Mouse (Mus musculus) ES-Bruce4 (cell line): ENCODE data around the gene Hrh1. TPM values are rescaled to one million over a fixed set of nuclear protein-coding genes. Genes with fewer than 3 reads are reported as not detected.

ENCODE experiments used
- H3K27ac ChIP-seq: 2 replicates; pipeline ENCODE4 v1.5.1; 2012; ENCODE audit warnings: low read length, inconsistent platforms; ENCODE audit not compliant: insufficient read depth
- H3K27me3 ChIP-seq: 2 replicates; pipeline ENCODE4 v1.6.1; 2012; ENCODE audit warnings: mild to moderate bottlenecking, low read length, inconsistent platforms; ENCODE audit not compliant: control insufficient read depth, poor library complexity, insufficient read depth, severe bottlenecking
- H3K36me3 ChIP-seq: 2 replicates; pipeline ENCODE4 v1.6.1; 2012; ENCODE audit warnings: inconsistent platforms, mild to moderate bottlenecking, low read length, moderate library complexity; ENCODE audit not compliant: control insufficient read depth, poor library complexity, insufficient read depth, severe bottlenecking
- H3K4me1 ChIP-seq: one replicate; pipeline ENCODE4 v1.8.1; 2011; ENCODE audit warnings: low read length; ENCODE audit not compliant: control insufficient read depth, insufficient read depth
- H3K4me3 ChIP-seq: 2 replicates; pipeline ENCODE4 v1.5.1; 2011; ENCODE audit warnings: low read depth, mild to moderate bottlenecking, low read length
- H3K9ac ChIP-seq: 2 replicates; pipeline ENCODE4 v1.6.1; 2012; ENCODE audit warnings: low read depth, mild to moderate bottlenecking, inconsistent platforms; ENCODE audit not compliant: poor library complexity, severe bottlenecking
- H3K9me3 ChIP-seq: replicated peaks from 2 replicates; pipeline ENCODE4 v1.6.1; 2012; ENCODE audit warnings: mild to moderate bottlenecking, low read length, inconsistent platforms; ENCODE audit not compliant: control insufficient read depth, poor library complexity, insufficient read depth, severe bottlenecking
- CTCF ChIP-seq: IDR thresholded peaks from one replicate; pipeline ENCODE4 v1.8.1; 2011; ENCODE audit warnings: low read depth, low read length
- EP300 ChIP-seq: IDR thresholded peaks from 2 replicates; pipeline ENCODE4 v1.6.1; 2011; ENCODE audit warnings: low read depth, low read length; ENCODE audit not compliant: insufficient read depth
- POLR2A ChIP-seq: IDR thresholded peaks from one replicate; pipeline ENCODE4 v1.8.1; 2011; ENCODE audit warnings: low read length; ENCODE audit not compliant: insufficient read depth
- polyA plus RNA-seq: library from polyadenylated mRNA; stranded (reverse); fragments of >200 nt; gene quantifications from 2 replicates; pipeline ENCODE4 v1.2.4, GENCODE M21; 2011; ENCODE audit warnings: low read depth; ENCODE audit not compliant: missing spikeins, insufficient read depth, insufficient read length

Gene Hrh1
- polyA plus RNA-seq, 1 experiment: 1.8 TPM

DNA sequence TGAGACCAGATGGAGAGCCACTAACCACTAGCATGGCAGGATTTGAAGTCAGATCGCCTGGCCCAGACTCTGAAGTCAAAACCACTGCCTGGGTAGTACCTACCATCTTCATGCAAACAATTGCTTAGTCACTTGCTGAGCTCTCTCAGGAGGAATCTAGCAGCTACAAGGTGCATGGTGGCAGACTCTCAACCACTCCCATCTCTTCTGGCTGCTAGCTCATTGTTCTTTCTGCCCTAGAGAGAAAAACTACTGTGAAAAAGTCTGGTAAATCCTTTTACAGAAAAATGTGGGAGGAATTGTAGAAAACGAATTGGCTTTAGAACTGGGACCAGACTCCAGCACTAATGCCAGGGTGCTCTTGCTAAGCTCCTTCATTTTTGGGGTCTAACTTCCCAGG, 7.6 kb upstream of the Hrh1 start:
- no peaks in the 10 kb centered on the region for H3K4me1 ChIP-seq
- H3K36me3 ChIP-seq: no peaks in the 10 kb centered on the region
- no peaks in the 10 kb centered on the region for H3K27me3 ChIP-seq
- H3K4me3 ChIP-seq: no peak overlapping the region
- no peak overlapping the region for H3K27ac ChIP-seq
- TF ChIP-seq CTCF: no peak
- TF ChIP-seq EP300: no peak
- no peak for TF ChIP-seq POLR2A
- no peak overlapping the region for H3K9ac ChIP-seq
- H3K9me3 ChIP-seq: no peaks in the 10 kb centered on the region

GRCm38 (mm10) chr6:114394982-114395381, 2.8 kb upstream of the Hrh1 start:
- Histone ChIP-seq H3K9me3 (no peaks in the 10 kb centered on the region), H3K27me3 (no peaks in the 10 kb centered on the region), H3K36me3 (no peaks in the 10 kb centered on the region), H3K9ac (no peak overlapping the region), H3K27ac (no peak overlapping the region), H3K4me3 (no peak overlapping the region), H3K4me1 (no peaks in the 10 kb centered on the region)
- TF ChIP-seq EP300 (no peak), CTCF (no peak), POLR2A (no peak)

DNA sequence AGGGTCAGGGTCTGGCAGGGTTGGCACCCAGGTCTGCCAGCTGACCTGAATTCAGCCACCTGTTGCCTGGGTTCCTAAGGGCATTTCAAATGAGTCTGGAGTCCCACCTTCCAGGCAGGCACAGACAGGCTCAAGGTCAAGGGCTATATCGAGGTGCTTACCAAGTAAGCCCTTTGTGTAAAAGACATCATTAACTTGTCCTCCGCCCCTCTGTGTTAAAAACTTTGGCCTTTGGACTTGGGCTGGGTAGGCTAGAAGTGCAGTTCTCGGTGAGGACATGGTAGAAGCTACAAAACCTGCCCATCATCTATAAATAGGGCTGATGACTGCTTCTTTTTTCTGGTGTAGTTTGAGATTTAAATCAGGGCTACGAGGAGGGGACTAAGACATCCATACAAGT, 1.1 kb upstream of the Hrh1 start:
- no peak overlapping the region for H3K4me3 ChIP-seq
- TF ChIP-seq EP300 (no peak), POLR2A (no peak), CTCF (no peak)
- no peak overlapping the region for H3K27ac ChIP-seq
- H3K27me3 ChIP-seq: no peaks in the 10 kb centered on the region
- no peaks in the 10 kb centered on the region for H3K9me3 ChIP-seq
- no peaks in the 10 kb centered on the region for H3K36me3 ChIP-seq
- no peak overlapping the region for H3K9ac ChIP-seq
- no peaks in the 10 kb centered on the region for H3K4me1 ChIP-seq

DNA sequence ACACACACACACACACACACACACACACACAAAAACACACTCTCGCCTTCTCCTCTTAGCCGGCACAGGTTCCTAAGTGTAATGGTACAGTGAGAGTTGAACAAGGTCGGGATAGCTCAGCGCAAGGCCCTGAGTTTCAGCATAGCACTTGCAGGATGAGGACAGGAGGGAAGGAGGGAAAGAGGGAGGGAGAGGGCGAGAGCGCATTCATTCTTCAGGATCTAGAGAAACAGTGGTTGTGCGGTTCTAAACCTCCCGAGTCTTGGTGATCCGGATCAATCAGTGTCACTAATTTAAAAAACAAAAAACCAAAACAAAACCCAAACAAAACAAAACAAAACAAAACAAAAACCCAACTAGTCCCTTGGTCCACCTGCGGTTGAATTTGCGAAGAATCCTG, 456 bp upstream of the Hrh1 start:
- Histone ChIP-seq H3K27me3 (no peaks in the 10 kb centered on the region), H3K9ac (0 out of 2 replicates have a peak overlapping the region, but pooled peaks have one; percentile 26), H3K4me3 (peak overlapping the region; percentile 64), H3K9me3 (no peaks in the 10 kb centered on the region), H3K4me1 (no peaks in the 10 kb centered on the region), H3K36me3 (no peaks in the 10 kb centered on the region), H3K27ac (no peak overlapping the region)
- no peak for TF ChIP-seq EP300
- no peak for TF ChIP-seq POLR2A
- TF ChIP-seq CTCF: no peak

DNA sequence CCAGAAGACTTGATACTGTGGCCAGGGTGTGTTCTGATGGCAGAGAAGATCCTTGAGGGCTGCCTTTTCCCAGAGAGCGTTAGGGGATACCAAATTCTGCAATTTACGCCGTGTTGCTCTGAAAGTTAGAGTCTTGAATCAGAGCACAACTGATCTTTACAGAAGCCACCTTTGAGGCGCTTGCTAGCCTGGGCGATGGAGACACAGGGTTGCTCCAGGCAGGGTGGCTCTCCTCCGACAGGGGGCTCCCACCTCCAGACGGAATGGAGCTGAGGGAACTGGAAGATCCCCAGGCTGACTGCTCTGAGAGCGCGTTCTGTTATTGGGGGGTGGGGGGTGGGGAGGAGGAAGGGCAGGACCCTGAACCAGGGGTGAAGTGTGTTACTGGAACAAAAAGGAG, 890 bp downstream of the Hrh1 start:
- no peaks in the 10 kb centered on the region for H3K36me3 ChIP-seq
- no peak overlapping the region for H3K27ac ChIP-seq
- H3K4me1 ChIP-seq: no peaks in the 10 kb centered on the region
- TF ChIP-seq POLR2A (no peak), EP300 (no peak), CTCF (peak; percentile 34)
- H3K27me3 ChIP-seq: no peaks in the 10 kb centered on the region
- H3K9me3 ChIP-seq: no peaks in the 10 kb centered on the region
- H3K9ac ChIP-seq: no peak overlapping the region
- H3K4me3 ChIP-seq: 0 out of 2 replicates have a peak overlapping the region, but pooled peaks have one; percentile 6

- Histone ChIP-seq H3K27ac (no peak overlapping the region), H3K4me1 (no peaks in the 10 kb centered on the region), H3K4me3 (no peak overlapping the region), H3K36me3 (no peaks in the 10 kb centered on the region), H3K9ac (no peak overlapping the region), H3K27me3 (no peaks in the 10 kb centered on the region), H3K9me3 (no peaks in the 10 kb centered on the region)
- TF ChIP-seq EP300: no peak
- no peak for TF ChIP-seq POLR2A
- TF ChIP-seq CTCF: no peak
Observed at GRCm38 (mm10) chr6:114400387-114400786, 2.7 kb downstream of the Hrh1 start.

DNA sequence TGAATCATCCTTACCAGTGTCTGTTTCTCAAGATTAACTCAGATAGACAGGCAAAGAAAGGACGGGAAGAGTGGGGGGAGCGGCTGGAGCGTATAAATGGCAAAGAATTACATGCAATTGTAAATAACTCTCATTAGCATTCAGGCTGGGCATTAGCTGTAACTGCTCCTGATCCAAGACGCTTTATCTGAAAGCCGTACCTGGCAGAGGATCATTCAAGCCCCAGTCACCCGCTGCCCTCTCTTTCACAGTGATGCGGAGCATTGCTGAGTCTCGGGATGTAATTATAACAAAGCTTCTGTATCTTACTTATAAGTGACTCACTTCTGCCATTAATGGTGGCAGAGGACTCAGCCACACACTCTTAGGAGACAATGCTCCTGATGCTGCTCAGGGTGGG, 3.1 kb downstream of the Hrh1 start:
- no peaks in the 10 kb centered on the region for H3K4me1 ChIP-seq
- H3K4me3 ChIP-seq: no peak overlapping the region
- H3K36me3 ChIP-seq: no peaks in the 10 kb centered on the region
- H3K27ac ChIP-seq: no peak overlapping the region
- no peak overlapping the region for H3K9ac ChIP-seq
- no peaks in the 10 kb centered on the region for H3K9me3 ChIP-seq
- no peaks in the 10 kb centered on the region for H3K27me3 ChIP-seq
- TF ChIP-seq EP300 (no peak), CTCF (no peak), POLR2A (no peak)
